Mouse (Mus musculus) left cerebral cortex, adult 2 months (tissue): Measurements from ENCODE around the gene Ntrk2. TPM values are rescaled to one million over a fixed set of nuclear protein-coding genes. Genes with fewer than 3 reads are reported as not detected.

ENCODE experiments used
- DNase-seq, 2 experiments: peaks; one replicate each; pipeline ENCODE4 v3.0.0; 2021 to 2022; ENCODE audit warnings: low spot score in 2 of 2, mixed read lengths in 1 of 2; ENCODE audit errors: extremely low spot score in 1 of 2
- H3K27ac ChIP-seq: fragments of 200-600 bp; 2 replicates; pipeline ENCODE4 v1.8.1; 2022
- H3K4me3 ChIP-seq: fragments of 200-600 bp; 2 replicates; pipeline ENCODE4 v1.8.1; 2022
- CTCF ChIP-seq: fragments of 200-600 bp; IDR thresholded peaks from 2 replicates; pipeline ENCODE4 v1.8.1; 2022; ENCODE audit warnings: antibody characterized with exemption, mild to moderate bottlenecking, moderate library complexity
- intact Hi-C: fragments of 180-260 bp; cut with DNase I; formaldehyde crosslinking; loops from one replicate; pipeline ENCODE4 v1.15.1; 2025
- total RNA-seq, 2 experiments: library from RNA; stranded (reverse); gene quantifications; 2 replicates each; pipeline ENCODE4 v1.2.3; 2021

Ntrk2 gene
- total RNA-seq, 2 experiments from 2014 or later = 425 to 426 TPM

DNA sequence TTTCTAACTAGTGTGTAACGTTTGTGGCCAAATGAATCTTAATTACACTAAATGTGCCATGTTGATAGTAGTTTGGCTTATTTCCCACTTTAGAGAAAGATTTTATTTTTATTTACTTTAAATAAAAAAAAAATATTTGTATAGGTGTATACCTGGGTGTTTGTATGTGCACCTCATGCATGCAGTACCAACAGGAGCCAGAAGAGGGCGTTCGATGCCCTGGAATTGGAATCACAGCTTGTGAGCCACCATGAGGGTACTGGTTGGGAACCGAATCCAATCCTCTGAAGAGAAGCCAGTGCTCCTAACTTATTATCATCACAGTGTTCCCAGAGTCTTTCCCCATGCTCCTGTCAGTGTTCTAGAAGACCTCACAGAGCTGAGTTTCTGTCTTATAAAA lies 42.2 kb downstream of the Ntrk2 start:
- no peak for DNase-seq
- Histone ChIP-seq H3K4me3 (no peak overlapping the region), H3K27ac (no peak overlapping the region)
- peak; percentile 51 for TF ChIP-seq CTCF
- intact Hi-C loops = no loop called here

DNA sequence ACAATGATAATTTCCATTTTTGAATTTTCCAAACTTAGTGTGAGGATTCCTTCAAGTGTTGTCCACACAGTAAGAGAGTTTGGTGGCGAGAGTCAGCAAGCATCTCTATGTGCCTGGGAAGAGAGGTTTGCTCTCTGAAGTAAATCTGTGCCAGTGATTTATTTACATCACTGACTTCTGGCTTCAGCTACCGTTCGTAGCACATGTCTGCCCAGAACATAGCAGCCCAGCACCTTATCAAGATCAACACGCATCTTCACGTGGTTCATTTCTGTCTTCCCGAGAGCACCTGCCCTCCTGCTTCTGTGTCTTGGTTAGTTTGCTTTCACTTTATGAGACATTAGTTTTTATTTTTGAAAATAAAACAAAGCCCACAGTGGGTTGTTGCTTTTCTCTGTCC lies 47.3 kb downstream of the Ntrk2 start:
- DNase-seq = no peak
- no peak for TF ChIP-seq CTCF
- intact Hi-C loops = no loop called here
- Histone ChIP-seq H3K4me3 (no peak overlapping the region), H3K27ac (peak overlapping the region; percentile 30)

DNA sequence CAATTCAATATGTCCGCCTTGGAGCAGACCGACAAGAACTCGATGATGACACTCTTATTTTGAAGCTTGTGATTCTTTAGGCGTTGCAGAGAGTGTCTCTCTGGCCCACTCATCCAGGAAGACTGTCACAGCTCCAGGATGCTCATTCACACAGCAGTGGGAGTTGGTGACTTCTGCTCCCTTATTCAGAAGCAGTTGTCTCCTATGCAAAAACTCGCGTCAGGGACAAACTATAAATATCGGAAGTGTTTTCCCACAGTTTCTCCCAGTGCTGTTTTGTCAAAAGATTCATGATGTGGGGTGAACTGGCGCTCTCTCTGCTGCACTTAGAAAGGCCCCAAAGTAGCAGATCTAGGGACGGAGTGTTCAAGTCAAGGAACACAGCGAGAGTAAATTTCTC lies 59.9 kb downstream of the Ntrk2 start:
- intact Hi-C loops = loop anchor here (1.0 to 5.0 kb wide), 3 partner anchors 59 to 206 kb away; no protein-coding TSS in a partner anchor
- no peak overlapping the region for H3K4me3 ChIP-seq
- no peak for TF ChIP-seq CTCF
- peak overlapping the region; percentile 78 for H3K27ac ChIP-seq
- DNase-seq = peak; percentile 40 to 52

- no peak for TF ChIP-seq CTCF
- no peak for DNase-seq
- Histone ChIP-seq H3K4me3 (no peak overlapping the region), H3K27ac (peak overlapping the region; percentile 67)
- intact Hi-C loops = loop anchor here (1.0 to 5.0 kb wide), 3 partner anchors 60 to 205 kb away; no protein-coding TSS in a partner anchor
Measured at GRCm38 (mm10) chr13:58866776-58867435, 60.5 kb downstream of the Ntrk2 start.

- no peak for DNase-seq
- Histone ChIP-seq H3K4me3 (no peak overlapping the region), H3K27ac (no peak overlapping the region)
- TF ChIP-seq CTCF = no peak
- intact Hi-C loops = no loop called here
Measured at GRCm38 (mm10) chr13:58882468-58882867, 76.1 kb downstream of the Ntrk2 start.

GRCm38 (mm10) chr13:58882916-58883315 lies 76.5 kb downstream of the Ntrk2 start:
- DNase-seq = no peak
- H3K27ac ChIP-seq = no peak overlapping the region
- intact Hi-C loops = no loop called here
- TF ChIP-seq CTCF = no peak
- no peak overlapping the region for H3K4me3 ChIP-seq

GRCm38 (mm10) chr13:58886108-58886507 lies 79.7 kb downstream of the Ntrk2 start:
- Histone ChIP-seq H3K27ac (peak overlapping the region; percentile 40; the same call in 1 of the 2 replicates), H3K4me3 (no peak overlapping the region)
- intact Hi-C loops = no loop called here
- DNase-seq = no peak
- TF ChIP-seq CTCF = no peak

DNA sequence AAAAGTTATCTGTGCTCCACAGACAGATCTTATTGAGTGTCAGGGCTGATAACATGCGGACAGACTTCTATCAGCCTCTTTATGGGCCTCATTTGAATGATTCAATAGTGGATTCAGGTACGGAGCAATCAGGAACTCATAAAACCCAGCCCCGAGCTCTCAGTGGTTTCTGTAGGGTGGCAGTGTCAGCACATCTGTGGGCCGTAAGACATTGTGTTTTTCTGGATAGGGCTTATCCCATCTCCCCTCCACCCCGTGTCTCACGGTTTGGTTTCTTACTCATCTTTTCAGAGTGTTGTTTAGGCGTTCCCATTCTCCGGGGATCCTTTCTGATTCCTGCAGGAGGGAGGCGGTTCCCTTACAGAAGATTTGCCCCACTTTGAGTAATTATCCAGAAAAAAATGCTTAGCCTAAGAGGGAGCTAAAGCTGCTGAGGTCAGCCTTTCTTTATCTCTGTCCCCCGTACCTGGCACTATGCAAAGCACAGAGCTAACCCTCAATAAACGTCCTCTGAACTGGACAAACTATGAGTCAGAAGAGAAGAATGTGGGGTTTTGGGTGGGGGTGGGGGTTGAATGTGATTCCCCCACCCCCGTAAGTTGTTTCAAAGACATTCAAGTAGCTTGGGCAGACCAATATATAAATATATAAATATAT lies 90.0 kb downstream of the Ntrk2 start:
- no peak for DNase-seq
- Histone ChIP-seq H3K4me3 (no peak overlapping the region), H3K27ac (no peak overlapping the region)
- TF ChIP-seq CTCF = no peak
- intact Hi-C loops = no loop called here

- intact Hi-C loops = no loop called here
- Histone ChIP-seq H3K4me3 (no peak overlapping the region), H3K27ac (no peak overlapping the region)
- no peak for TF ChIP-seq CTCF
- DNase-seq = no peak
Measured at GRCm38 (mm10) chr13:58899337-58899736, 93.0 kb downstream of the Ntrk2 start.

- intact Hi-C loops = no loop called here
- TF ChIP-seq CTCF = no peak
- no peak overlapping the region for H3K27ac ChIP-seq
Measured at GRCm38 (mm10) chr13:58902313-58902712, 95.9 kb downstream of the Ntrk2 start.

DNA sequence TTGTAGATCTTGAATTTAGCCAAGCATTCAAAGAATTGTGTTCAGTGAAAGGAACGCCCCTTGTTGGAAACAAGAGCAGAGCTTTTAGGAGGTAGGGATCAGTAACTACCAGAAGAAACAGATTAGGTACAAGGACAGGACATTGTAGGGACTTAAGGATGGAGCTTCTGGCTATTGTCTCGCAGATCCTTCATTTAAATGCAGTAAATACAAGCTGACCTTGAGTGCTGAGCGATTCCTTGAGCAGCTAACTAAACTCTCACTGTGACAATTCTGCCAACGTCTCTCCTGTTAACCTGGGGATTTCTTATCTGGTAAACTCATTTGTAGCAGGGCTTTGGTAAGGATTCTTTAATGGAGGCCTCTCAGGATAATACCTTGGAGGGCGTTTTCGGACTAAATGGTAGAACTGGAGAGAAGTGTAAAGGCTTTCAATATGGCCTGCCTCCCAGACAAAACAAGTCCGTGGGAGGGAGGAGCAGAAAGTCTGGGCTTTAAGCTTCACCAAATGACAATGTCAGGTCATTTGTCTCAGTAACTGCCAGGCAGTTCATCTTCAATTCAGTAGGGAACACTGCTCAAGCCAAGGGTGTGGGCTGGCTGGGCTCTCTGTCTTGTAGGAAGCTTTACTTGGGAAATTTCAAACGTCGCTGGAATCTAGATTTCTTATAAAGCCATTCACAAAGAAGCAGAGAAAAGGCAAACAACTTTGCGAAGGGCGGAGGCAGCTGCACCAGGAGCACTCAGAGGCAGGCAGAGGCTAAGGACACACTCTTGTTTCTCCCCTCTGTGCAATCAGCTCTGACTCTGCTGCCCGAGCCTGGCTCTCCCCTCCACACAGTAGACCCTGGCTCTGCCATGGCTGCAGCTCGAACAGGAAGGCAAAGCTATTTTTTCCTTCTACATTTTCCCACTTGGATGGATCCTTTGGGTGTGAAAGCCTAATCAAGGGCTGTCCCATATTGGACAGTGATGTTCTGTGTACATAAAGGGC lies 98.7 kb downstream of the Ntrk2 start:
- Histone ChIP-seq H3K27ac (peak overlapping the region; percentile 70), H3K4me3 (no peak overlapping the region)
- intact Hi-C loops = no loop called here
- TF ChIP-seq CTCF = no peak
- no peak for DNase-seq

More at GRCm38 (mm10) chr13:58902313-58902712, 95.9 kb downstream of the Ntrk2 start:
- no peak for DNase-seq
- H3K4me3 ChIP-seq = no peak overlapping the region

DNA sequence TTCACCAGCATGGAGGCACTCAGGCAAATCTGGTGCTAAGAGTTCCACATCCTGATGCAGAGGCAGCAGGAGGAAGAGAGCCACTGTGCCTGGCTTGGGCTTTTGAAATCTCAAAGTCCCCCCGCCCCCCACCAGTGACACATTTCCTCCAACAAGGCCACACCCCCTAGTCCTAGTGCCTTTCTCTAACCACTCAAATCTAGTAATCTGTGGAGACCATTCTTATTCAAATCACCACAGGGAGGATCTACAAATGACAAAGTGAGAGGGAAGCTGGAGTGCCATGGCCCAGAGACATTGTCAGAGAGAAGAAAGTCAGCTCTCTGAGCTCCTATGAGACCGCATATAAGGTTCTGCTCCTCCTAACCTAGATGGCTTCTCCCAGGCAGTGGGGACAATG lies 105.6 kb downstream of the Ntrk2 start:
- Histone ChIP-seq H3K27ac (no peak overlapping the region), H3K4me3 (no peak overlapping the region)
- no peak for DNase-seq
- TF ChIP-seq CTCF = no peak
- intact Hi-C loops = no loop called here
